In the genomic region with DNA sequence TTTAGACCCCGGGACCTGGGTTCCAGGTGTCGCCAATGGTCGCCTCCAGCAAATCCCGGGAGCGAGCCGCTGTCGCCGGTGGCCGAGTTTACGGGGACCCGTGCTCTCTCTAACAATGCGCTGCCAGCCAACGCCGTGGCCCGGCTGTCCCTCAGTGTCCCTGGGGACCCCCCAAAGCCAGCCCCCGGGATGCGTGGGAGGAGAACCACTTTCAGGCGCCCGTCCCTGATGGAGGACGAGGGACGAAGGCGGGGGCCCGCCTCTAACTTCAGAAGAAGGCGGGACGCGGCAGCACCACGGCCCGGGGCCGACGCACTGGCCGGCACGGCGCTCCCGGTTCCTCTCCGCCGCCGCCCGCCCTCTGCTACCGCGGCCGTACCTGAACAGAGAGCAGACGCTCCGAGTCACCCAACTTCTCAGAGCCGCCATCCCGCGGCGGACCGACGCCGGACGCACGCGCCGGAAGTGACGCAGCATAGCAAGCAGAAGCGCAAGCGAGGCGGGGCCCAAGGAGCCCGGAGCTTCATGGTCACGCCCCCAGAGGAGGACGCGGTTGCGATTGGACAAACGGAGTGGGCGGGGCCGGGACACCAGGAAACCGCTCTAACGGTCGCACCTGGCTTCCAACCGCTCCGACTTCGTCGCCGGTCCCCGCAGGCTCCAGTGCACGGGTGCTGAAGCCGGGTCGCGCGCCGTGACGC, we compare ENCODE assay signal across 1 mouse cellular context.
TF ChIP-seq lines count a peak whose summit lies in the region.

A gene (minus strand): TSS at position 485 of the 701 bp plus-strand sequence.

TF ChIP-seq in MEL, 35 proteins besides CTCF, POLR2A, EP300 and RAD21 (continued from another document):
- peak; percentile 93 for TF ChIP-seq NELFE (IDR thresholded peaks at IDR 0.05; ENCODE audit: low read depth, low read length)
TF ChIP-seq in MEL: peak in this region for 13.
